Mouse (Mus musculus): Measurements from ENCODE around the gene Ptprm.

The Ptprm gene

GRCm38 (mm10) chr17:67277124-67277910 is 76.9 kb downstream of the Ptprm start:
- no peak for DNase-seq

- no peak for DNase-seq
These were observed 79.6 kb downstream of the Ptprm start for GRCm38 (mm10) chr17:67274531-67275094.

GRCm38 (mm10) chr17:67272928-67273327 is 81.3 kb downstream of the Ptprm start:
- no peak for DNase-seq

- DNase-seq: no peak
These were observed 85.7 kb downstream of the Ptprm start for GRCm38 (mm10) chr17:67268475-67269080.

- DNase-seq: no peak
These were observed 88.0 kb downstream of the Ptprm start for GRCm38 (mm10) chr17:67266270-67266669.

- no peak for DNase-seq
These were observed 88.7 kb downstream of the Ptprm start for GRCm38 (mm10) chr17:67265520-67265919.

- no peak for DNase-seq
These were observed 89.5 kb downstream of the Ptprm start for GRCm38 (mm10) chr17:67264716-67265115.

- no peak for DNase-seq
These were observed 91.2 kb downstream of the Ptprm start for GRCm38 (mm10) chr17:67263024-67263423.

GRCm38 (mm10) chr17:67260016-67260415 is 94.2 kb downstream of the Ptprm start:
- no peak for DNase-seq

- DNase-seq: no peak
These were observed 96.5 kb downstream of the Ptprm start for GRCm38 (mm10) chr17:67257780-67258179.

GRCm38 (mm10) chr17:67256171-67256570 is 98.1 kb downstream of the Ptprm start:
- DNase-seq: no peak

GRCm38 (mm10) chr17:67253445-67253844 is 100.8 kb downstream of the Ptprm start:
- DNase-seq: no peak

GRCm38 (mm10) chr17:67252992-67253391 is 101.3 kb downstream of the Ptprm start:
- no peak for DNase-seq

GRCm38 (mm10) chr17:67245273-67245875 is 108.9 kb downstream of the Ptprm start:
- DNase-seq: peak; percentile 3

- DNase-seq: no peak
These were observed 111.3 kb downstream of the Ptprm start for GRCm38 (mm10) chr17:67242774-67243495.

GRCm38 (mm10) chr17:67241951-67242773 is 112.1 kb downstream of the Ptprm start:
- DNase-seq: no peak

- DNase-seq: no peak
These were observed 115.4 kb downstream of the Ptprm start for GRCm38 (mm10) chr17:67238866-67239265.

- DNase-seq: no peak
These were observed 116.8 kb downstream of the Ptprm start for GRCm38 (mm10) chr17:67237407-67237806.

- peak; percentile 4 for DNase-seq
These were observed 121.2 kb downstream of the Ptprm start for GRCm38 (mm10) chr17:67233063-67233462.

- no peak for DNase-seq
These were observed 127.3 kb downstream of the Ptprm start for GRCm38 (mm10) chr17:67226991-67227390.

- no peak for DNase-seq
These were observed 138.9 kb downstream of the Ptprm start for GRCm38 (mm10) chr17:67215326-67215725.

GRCm38 (mm10) chr17:67213711-67214110 is 140.5 kb downstream of the Ptprm start:
- peak; percentile 46 for DNase-seq

All from kidney, adult 11 months (tissue).